Mouse (Mus musculus): ENCODE results near the gene 1600014C10Rik.

DNA sequence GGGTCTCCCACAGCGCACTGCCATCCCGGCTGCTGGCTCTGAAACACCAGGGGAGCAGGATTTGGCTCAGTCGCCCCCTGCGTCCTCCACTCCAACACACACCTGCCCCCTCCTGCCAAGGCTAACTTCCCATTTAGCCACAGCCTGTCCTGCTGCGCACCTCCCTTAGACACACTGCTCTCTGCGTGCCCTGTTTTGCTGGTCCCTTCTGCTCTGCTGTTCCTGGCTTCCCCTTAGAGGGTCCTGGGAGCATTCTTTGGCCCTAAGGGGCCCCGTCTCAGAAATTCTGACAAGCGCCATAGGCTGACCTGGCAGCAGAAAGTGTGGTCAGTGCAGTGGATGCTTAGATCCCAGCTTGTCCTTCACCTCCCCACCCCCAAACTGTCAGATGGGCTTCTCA is 8.1 kb downstream of the 1600014C10Rik start:
- no peak for TF ChIP-seq CTCF (IDR thresholded peaks at IDR 0.05; ENCODE audit: borderline replicate concordance, insufficient read depth, low read depth, low read length)
- no peak for TF ChIP-seq POLR2A (IDR thresholded peaks at IDR 0.05; ENCODE audit: borderline replicate concordance, insufficient read depth, low read length)
